Mouse (Mus musculus) monocyte, adult 2 months (primary cell): ENCODE data around the gene Pld1.
"Not testable (repeated sequence)": the region's sequence is repeated elsewhere in the genome, so short reads cannot be mapped to it uniquely, and the experiment has no call there.

Source experiments
- DNase-seq, 2 experiments: peaks; one replicate each; pipeline ENCODE4 v3.0.0; 2022; ENCODE audit warnings: low spot score in 2 of 2, low read depth in 1 of 2

The Pld1 gene

DNA sequence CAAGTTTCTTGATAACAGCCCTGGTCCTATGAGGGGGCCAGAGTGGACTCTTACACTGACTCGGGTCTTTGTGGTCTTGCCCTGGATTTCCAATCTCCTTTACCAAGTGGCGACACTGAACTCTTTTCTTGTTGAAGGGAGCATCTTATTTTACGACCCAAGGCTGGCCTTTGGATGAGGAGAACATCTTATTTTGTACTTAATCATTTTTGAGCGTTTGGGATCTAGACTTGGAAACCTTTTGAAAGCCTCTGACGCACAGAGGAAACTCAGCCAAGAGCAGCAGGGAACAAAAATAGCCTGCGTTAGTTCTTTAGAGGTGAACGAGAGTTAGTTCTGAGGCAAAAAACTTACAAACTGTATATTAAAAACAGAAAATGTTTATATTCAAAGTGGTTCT is 4.5 kb downstream of the Pld1 start:
- DNase-seq, result no peak

DNA sequence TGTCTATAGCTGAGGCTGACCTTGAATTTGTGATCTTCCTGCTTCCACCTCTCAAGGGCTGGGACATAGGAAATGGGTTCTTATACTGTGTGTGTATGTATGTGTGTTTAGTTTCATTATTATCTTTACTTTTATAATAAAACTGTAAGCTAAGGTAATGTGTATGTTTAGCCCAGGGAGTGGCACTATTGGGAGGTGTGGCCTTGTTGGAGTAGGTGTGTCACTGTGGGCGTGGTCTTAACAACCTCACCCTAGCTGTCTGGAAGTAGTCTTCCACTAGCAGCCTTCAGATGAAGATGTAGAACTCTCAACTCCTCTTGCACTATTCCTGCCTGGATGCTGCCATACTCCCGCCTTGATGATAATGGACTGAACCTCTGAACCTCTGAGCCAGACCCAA is 6.9 kb downstream of the Pld1 start:
- DNase-seq, result not testable (repeated sequence)

DNA sequence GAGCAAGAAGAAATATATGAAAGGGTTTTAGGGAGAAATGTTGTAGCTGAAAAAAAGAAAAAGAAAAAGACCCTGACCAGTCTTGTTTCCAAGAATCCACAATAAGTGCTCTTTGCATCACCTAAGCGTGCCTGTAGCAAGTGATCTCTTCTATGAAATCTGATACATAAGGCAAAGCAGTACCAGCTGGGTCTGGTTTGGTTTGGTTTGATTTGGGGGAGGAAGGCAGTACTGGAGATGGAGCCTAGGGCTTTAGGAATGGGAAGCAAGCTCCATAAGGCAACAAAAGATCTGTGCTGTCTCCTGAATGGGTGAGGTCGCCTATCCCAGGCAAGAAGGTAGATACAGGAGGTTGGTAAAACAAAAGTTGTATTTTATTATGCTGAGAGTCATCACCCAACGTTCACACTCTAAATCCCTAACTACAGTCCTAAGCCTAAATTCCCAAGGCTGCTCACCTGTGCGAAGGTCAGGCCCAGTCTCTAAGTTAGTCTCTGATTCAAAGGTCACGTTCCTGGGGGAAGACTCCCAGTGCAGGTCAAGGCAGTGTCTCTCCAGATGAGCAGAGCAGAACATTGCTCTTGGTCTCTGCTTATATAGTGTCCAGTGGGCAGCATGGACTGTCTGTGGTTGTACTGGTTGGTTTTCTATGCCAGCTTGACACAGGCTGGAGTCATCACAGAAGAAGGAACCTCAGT is 10.8 kb downstream of the Pld1 start:
- no peak for DNase-seq

DNA sequence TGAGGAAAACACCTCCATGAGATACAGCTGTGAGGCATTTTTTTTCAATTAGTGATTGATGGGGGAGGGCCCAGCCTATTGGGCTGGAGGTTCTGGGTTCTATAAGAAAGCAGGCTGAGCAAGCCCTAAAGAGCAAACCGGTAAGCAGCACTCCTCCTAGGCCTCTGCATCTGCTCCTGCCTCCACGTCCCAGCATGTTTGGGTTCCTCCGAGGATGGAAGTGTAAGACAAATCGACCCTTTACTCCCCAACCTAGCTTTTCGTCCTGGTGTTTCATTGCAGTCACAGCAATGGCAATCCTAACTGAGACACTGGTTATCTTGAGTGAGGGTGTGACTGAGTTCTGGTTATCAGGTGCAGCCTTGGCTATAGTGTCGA is 11.4 kb downstream of the Pld1 start:
- DNase-seq, result no peak

DNA sequence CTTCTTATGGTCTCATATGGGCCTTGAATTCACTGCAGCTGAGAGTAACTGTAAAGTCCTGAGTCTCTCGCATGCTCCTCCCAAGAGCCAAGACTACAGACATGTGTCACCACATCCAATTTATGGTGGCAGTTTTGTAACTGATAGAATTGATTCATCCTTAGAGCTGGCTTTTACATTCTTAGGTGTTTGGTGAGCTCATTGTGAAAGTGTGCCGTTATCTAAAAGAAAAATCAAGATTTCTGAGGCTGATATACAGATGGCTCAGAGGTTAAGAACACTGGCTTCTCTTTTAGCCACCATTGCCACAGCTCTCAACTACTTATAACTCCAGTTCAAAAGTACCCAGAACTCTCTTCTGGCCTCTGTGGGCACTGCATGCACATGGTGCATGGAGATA is 12.2 kb downstream of the Pld1 start:
- no peak for DNase-seq

DNA sequence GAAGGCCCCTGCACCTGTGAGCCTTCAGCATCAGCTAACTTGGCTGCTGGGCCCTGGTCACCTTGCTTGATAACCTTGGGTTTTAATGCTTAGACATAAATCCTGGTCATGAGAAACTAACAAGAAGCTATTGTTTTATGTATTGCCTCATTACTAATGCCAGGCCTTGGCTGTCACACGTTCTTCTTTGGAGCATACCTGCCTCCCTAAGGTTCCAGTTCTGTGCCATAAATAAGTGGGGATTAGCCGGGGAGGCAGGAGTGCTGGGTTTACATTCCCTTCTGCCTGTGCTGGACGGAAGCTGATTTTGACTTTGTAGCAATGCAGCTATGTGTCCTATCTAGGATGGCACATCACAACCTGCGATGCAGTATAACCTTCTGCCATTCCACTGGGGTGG is 13.2 kb downstream of the Pld1 start:
- no peak for DNase-seq

DNA sequence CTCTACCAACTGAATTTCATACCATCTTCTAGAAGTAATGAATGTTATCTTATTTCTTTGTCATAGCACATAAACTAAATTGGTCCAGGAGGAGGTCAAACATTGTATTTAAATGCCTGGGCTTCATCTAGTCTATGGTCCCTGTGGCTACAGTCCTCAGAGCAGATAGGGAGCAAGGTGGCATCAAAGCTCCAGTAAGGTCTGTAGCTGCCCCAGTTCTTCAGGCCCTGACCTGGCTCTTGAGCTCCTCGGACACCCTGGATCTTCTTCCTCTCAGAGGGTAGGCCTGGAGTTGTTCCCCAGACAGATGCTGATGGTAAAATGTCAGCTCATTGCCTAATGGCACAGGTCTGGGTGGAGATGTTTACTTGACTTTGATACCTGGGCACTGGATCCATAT is 17.5 kb downstream of the Pld1 start:
- DNase-seq, result no peak

DNA sequence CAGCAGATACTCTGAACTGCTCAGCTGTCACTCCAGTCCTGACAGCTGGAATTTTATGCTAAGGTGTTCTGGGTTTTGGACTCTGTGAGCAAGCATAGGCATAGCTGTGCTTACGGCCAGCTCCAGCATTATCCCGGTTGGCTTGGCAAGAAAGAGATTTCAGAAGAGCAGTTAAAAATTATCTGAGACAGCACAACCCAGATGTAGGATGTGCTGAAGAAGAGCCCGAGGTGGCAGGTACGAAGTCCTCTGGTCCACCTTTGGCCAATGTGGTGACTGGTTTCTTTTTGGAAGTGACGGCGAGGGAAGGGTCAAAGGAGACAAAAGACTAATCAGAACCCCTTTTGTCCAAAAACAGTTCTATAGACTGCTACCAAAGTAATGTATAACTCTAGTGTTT is 20.7 kb downstream of the Pld1 start:
- no peak for DNase-seq

DNA sequence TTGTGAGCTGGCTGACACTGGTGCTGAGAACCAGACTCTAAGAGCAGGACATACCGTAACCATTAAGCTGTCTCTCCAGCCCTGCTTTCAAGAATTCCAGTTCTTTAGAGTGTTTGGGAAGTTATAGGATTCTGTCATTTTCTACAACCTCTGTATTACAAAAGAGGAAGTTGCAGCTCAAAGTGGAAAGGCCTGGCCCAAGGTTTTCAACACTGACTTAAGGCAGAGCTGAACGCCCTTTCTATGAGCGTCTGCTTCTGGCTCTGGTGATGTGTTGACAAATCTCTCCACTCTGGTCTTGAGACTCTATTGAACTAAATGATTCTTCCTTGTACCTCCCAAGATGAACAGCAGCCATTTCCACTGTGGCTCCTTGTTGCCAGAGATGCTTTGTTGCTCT is 22.7 kb downstream of the Pld1 start:
- DNase-seq, result no peak

DNA sequence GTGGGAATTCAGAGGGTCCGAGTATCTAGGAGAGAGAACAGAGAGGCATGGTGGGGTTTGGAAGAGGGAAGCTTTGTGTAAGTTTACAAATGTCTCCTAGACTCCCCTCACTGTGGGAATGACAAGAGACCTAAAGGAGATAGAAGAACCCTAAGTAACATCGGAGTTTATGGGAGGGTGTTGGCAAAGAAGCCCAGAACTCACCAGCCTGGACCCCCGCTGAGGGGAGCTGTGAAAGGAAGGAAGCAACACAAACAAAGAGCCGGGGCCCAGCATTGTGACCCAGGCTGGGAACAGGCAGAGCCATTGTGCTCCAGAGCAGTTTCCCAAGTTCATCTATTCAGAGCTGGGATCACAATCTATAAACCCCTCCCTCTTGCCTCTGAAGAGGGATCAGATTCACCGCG is 25.3 kb downstream of the Pld1 start:
- DNase-seq, result no peak

DNA sequence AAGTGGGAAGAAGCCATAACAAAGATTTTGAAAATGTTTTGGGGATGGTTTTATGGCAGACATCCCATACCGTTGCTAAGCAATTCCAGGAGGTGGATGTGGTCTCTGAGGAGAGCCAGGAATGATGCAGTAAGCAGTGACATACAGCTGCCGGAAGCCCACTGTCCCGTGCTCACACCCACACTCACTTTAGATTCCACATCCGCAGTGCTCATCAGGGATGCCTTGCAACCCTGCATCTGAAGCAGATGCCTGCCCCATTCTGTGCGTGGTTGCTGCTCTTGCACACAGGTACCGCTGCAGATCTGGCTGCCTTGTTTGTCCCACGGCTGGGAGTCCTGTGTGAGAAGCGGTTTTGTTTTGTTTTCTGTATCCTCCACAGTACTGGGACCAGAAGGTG is 30.2 kb downstream of the Pld1 start:
- no peak for DNase-seq

DNA sequence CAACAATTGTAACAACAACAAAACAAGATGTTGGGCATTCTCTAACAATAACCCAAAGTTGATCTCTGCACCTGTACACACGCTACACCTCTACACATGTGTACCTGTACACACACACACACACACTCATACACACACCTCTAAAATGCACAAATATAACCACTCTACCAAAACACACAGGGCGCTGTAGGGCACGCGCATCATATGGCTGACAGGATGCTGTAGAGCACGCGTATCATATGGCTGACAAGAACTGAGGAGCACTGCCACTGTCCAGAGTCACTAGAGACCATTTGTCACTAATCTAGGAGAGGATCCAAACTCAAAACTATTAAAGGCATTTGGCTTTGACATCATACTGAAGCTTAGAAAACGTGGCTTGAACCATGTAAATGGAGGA is 35.4 kb downstream of the Pld1 start:
- DNase-seq, result no peak

DNA sequence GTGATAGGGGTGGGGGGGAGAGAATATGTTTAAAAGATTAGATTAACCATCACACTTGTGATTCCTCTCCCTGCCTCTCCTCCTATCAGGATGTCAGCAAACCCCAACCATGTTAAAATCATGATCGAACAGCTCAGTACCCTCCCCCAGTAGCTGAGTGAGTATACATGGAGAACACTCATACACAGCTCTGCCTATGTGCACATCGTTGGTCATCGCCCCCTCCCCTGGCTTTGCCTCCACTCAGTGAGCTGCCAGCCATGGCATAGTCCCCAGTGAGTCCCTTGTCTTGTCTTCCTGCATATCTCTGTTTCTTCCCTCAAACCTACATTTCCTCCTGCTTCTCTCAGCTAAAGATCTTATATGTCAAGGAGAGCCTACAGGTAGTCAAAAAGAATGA is 36.5 kb downstream of the Pld1 start:
- DNase-seq, result no peak

DNA sequence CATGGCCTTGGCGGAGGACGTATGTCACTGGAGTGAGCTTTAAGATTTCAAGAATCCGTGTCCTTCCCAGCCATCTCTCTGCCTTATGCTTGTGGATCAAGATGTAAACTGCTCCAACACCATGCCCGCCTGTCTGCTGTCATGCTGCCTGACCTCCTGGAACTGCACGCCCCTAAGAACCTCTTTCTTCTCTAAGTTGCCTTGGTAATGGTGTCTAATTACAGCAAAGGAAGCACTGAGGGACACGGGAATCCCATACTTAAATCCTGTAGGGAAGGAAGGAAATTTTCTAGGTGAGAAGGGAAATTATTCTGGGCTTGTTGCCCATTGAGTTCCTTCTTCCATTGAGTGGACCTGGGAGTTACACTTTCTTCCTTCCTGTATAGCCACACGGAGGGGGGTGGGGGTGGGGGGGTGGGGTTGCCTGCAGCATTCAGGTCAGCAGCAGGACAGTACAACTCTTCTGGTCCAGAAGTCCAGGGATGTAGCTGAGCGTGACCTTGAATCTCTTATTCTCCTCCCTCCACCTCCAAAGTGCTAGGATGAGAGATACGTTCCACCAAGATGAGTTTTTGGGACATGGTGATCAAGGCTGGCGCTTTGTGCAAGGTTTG is 38.5 kb downstream of the Pld1 start:
- DNase-seq, result no peak

DNA sequence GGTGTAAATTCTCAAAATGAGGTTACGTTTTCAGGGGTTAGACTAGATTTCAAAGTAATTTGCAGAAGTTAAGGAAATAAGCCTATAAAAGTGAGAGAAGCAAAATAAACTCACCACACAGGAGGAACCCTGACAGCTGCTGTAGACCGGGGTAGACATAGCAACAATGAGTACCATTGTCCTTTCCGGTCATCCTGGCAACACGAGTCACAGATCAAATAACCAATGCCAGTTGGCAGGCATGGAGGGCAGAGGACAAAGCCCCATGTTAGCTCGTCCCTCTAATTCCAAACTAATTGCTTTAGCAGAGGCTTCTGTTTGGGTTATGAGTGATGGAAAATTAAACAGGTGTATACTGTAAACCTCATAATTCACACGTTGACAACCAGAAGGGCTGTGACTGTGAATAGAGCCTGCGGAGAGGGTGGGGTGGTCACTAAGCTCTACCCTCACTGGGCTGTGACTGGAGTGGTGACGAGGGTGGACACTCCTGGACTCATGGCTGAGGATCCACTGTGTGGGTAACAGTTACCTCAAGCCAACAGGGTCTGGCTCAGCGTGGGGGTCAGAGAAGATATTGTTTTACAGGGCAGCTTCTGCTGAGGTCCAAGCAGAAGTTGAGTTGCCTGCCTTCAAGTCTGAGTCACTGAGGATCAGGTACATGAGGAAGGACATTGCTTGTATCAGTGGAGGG is 39.7 kb downstream of the Pld1 start:
- DNase-seq, result no peak

DNA sequence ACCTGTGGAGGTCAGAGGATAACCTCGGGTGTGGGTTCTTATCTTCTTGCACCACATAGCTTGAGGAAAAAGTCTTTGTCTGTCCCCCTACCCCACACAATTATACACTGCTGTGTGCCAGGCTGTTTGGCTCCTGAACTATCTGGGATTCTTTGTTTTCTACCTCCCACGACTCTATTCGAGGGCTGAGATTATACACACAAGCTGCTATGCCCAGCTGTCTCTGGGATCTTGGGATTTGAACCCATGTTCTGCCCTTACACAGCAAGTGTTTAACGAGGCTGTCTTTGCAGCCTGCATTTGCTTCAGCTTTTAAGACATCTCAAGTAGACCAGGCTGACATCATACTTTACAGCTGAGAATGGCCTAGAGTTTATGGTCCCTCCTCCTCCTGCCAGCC is 43.1 kb downstream of the Pld1 start:
- DNase-seq, result no peak

DNA sequence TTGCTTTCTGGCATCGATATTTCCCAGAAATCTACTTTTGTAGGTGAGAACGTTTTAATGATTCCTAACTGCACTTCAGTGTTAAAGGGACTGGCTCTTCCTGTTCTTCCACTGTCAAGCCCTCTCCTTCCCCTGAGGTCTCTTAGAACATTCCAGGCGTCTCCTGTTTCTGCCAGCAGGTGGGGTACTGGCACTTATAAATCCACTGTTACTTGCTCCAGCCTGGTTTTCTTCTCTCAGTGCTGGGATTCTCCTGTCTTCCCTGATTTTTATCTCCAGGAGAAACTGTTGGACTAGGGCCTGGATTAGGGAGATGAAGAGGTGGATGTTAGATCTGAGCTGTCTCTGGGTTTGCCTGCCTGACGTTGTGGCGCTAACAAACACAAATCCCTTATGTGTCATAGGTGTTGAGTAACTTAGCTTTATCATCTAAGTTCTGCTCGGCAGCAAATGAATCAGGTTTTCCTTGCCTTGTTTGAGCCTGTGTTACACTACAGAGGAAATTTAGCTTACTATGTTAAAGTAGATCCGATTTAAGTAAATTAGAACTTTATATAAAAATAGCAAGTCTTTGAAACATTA is 44.0 kb downstream of the Pld1 start:
- DNase-seq, result no peak

DNA sequence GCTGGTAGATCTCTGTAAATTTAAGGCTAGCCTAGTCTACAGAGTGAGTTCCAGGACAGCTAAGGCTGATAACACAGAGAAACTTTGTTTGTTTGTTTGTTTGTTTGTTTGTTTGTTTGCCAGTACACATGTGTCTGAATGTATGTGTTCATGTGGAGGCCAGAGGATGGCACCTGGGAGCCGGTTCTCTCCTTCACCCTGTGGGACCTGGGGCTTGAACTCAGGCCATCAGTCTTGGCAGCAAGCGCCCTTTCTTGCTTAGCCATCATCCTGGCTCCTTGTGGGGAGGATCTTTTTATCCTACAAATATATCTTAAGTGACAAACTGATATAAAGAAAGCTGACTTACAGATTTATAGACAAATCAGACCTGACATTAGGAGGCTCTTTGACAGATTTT is 44.8 kb downstream of the Pld1 start:
- no peak for DNase-seq

DNA sequence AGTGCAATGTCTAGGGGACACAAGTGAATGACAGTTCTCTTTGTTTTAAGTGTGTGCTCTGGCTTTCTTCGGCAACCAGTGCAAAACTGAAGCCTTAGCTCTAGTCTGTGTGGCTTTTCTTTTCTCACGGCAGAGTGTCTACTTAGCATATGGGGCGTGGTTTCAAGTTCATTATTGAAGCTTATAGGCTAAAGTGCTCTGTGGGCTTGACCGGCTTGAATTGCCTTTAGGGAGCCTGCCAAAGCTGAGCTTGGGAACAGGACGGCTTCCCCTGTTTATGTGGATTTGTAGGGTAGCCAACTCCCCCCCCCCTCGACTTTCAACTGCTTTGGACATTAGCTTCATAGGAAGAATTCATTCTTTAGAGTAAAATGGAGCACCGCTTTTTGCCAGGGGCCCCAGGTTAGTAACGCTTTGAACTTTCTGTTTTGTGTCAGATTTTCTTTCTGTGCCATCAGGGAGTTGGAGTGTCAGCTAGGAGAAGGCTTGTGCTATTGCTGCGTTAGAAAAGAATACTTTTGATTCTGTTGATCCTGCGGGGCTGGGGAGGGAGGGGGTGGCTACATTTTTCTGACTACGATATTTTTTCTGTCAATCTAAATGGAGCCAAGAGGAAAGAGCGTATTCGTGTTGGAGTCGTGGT is 45.6 kb downstream of the Pld1 start:
- no peak for DNase-seq

DNA sequence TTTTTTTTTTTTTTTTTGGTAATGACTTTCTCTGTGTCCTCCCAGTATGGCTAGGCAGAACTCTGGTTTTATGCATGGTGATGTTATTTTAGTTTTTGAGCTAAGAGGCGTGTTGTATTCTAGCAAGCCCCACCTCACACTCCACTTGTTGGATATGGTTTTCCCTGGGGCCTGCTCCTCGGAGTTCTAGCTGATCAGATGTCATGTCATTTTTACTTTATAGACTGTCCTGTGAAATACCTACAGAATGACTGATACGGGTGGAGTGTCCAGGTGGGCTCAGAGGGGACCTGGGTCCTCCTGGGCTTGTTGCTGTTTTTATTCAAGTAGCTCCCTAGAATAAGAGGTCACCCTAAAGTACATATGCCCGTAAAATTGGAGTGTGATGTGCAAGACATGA is 46.1 kb downstream of the Pld1 start:
- DNase-seq, result no peak

DNA sequence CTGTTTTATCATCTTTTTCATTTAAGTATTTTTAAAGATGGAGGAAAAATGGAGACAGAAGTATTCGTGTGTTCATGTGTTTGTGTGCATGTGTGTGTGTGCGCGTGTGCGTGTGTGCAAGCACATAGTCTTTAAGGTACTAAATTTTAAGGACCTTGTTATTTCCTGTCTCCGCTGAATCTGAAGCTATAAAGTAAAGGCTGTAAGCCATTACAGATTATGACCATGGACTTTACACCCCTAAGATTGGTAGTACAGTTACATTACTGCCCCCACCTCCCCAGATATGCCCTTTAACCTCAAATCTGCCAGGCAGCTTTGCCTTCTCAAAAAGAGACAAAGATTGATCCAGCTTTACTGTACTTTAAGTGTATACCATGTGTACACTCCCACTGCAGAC is 46.8 kb downstream of the Pld1 start:
- DNase-seq, result no peak
